Mouse (Mus musculus) embryo, embryonic 9.5 days (tissue): ENCODE results near the gene Plcb1.

Experiments used
- DNase-seq: peaks from one replicate; pipeline ENCODE4 v3.0.0-alpha.2; 2017; ENCODE audit errors: extremely low spot score

Gene Plcb1

DNA sequence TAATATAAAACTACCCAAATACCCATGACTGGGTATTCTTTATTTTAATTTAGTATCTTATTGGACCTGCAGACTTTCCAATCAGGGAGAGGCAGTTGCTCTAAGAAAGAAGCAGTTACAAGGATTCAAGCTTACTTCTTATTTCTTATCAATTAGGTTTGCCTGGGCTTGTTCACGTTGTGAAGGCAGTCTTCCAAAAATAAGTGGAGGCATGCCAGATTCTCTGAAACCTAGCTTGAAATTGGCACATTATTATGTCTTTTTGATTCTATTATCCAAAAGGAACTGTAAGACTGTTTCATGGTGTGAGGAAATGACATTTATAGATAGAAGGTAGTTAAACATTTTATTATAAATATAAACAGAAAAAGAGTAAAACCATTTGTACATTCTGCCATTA, 721.2 kb downstream of the Plcb1 start:
- DNase-seq: no peak

DNA sequence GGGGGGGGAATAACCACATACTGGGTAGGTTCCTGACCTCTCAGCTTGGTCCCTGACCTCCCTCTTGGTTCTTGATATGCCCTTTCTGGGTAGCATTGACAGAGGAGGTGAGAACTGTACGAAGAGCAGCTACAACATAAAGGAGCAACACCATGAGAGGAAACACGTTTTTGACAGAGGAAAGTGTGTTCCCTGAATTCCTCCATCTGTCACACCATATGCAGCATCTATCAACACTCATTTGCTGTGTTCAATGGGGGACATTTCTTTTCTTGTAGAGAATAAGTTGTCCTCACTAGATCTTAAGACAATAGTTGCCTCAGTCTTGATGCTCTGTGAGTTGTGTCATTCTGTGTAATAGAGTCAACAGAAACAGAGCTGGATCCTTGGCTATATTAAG, 733.1 kb downstream of the Plcb1 start:
- DNase-seq: no peak
